Mouse (Mus musculus): Measurements from ENCODE around the gene Hivep2. TPM values are rescaled to one million over a fixed set of nuclear protein-coding genes. Genes with fewer than 3 reads are reported as not detected.
A peak's percentile ranks its signal among the peaks of the same experiment; 100 is the strongest.

Hivep2 gene
- 4.6 and 5.9 TPM in 2 replicates for polyA plus RNA-seq (2015; fragmentation: Nextera tagmentation; extraction: Ambion mirVana)

GRCm38 (mm10) chr10:13965974-13966829, at the start of gene Hivep2:
Gene Hivep2, plus strand, starts transcription at chr10:13966075.
- WGBS: under 1% methylated on average over 61 of the region's 67 CpGs
- ATAC-seq (replicated peaks; ENCODE audit: low FRiP score): peak; percentile 59

DNA sequence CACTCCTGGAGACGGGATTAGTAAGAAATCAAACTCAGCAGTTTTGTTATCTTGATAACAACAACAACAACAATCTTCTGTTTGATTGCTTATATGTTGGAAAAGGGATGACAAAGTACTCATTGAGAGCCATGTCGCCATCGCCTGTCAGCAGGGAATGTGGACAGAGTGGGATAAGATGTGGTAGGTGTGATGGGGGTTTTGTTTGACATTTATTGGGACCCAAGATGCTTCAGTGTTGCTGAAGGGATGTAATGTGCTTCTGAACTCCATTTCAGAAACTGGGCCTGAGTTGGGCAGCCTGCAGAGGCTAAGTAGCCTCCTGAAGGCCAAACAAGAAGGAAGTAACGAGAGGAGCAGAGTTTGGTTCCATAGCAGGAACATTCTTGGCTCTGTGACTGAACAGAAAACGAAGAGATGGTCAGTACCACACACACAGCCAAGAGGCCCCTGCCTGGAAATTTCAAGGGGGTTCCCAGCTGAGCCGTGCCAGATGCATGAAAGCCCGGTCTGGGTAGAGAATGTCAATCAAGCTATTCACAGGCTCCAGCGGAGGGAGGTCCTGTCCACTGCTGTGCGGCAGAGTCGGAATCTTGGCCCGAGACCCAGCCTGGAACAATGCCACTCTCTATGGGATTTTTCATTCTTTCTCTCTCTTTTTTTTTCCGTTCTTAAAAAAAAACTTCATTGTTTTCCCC, 49.1 kb upstream of the Hivep2 start:
- WGBS: 59% methylated on average over 12 of the region's 12 CpGs
- H3K4me3 ChIP-seq (replicated peaks): no peak overlapping the region
- H3K27ac ChIP-seq: no peak overlapping the region
- no peaks in the 10 kb centered on the region for H3K36me3 ChIP-seq
- no peaks in the 10 kb centered on the region for H3K9me3 ChIP-seq (replicated peaks)
- no peak for ATAC-seq (replicated peaks; ENCODE audit: low FRiP score)
- H3K9ac ChIP-seq: no peak overlapping the region
- no peak overlapping the region for H3K4me2 ChIP-seq
- 0 out of 2 replicates have a peak, but pooled peaks cover 4% of the 10 kb centered on the region for H3K4me1 ChIP-seq
- H3K27me3 ChIP-seq: no peaks in the 10 kb centered on the region

More at GRCm38 (mm10) chr10:13965974-13966829, at the start of gene Hivep2:
- H3K4me3 ChIP-seq (replicated peaks): peak within 1 kb of the TSS; percentile 80
- H3K9me3 ChIP-seq (replicated peaks): no peaks in the 10 kb centered on the region
- H3K36me3 ChIP-seq: no peaks in the 10 kb centered on the region
- peaks cover 12% of the 10 kb centered on the region for H3K27me3 ChIP-seq
- peak within 1 kb of the TSS; percentile 96 for H3K27ac ChIP-seq
- peaks cover 9% of the 10 kb centered on the region; the same call in 1 of the 2 replicates for H3K4me1 ChIP-seq
- peak within 1 kb of the TSS; percentile 84 for H3K4me2 ChIP-seq
- H3K9ac ChIP-seq: peak within 1 kb of the TSS; percentile 82

GRCm38 (mm10) chr10:13921641-13922385, 44.1 kb upstream of the Hivep2 start:
- H3K9ac ChIP-seq: no peak overlapping the region
- no peaks in the 10 kb centered on the region for H3K36me3 ChIP-seq
- WGBS: 81% methylated on average over 9 of the region's 9 CpGs
- no peaks in the 10 kb centered on the region for H3K4me1 ChIP-seq
- H3K9me3 ChIP-seq (replicated peaks): no peaks in the 10 kb centered on the region
- ATAC-seq (replicated peaks; ENCODE audit: low FRiP score): no peak
- no peaks in the 10 kb centered on the region for H3K27me3 ChIP-seq
- H3K27ac ChIP-seq: no peak overlapping the region
- no peak overlapping the region for H3K4me2 ChIP-seq
- no peak overlapping the region for H3K4me3 ChIP-seq (replicated peaks)

DNA sequence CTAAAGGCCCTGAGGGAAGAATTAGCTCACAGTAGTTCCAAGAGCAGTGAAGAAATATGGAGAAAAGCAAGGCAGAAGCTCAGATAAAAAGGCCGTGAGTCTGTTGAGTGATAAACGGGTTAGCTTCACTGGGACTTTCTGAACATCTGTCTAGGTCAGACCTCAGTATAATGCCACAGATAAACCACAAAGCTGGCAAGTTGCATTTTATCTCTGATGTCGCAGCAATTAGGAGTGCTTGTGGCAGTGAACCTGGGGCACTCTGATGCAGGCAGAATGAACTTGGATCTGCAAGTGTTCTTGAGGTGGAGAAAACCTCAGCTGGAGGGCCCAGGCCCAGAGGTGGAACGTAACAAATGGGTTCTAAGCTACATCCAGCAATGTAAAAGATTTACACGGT, 36.6 kb upstream of the Hivep2 start:
- Histone ChIP-seq H3K4me2 (no peak overlapping the region), H3K9ac (no peak overlapping the region), H3K4me3 (replicated peaks) (no peak overlapping the region), H3K27me3 (no peaks in the 10 kb centered on the region), H3K9me3 (replicated peaks) (no peaks in the 10 kb centered on the region), H3K36me3 (no peaks in the 10 kb centered on the region), H3K4me1 (no peaks in the 10 kb centered on the region), H3K27ac (no peak overlapping the region)
- ATAC-seq (replicated peaks; ENCODE audit: low FRiP score): no peak
- WGBS: 77% methylated on average over 5 of the region's 5 CpGs

- WGBS: 81% methylated on average over 3 of the region's 3 CpGs
- Histone ChIP-seq H3K4me1 (no peaks in the 10 kb centered on the region), H3K36me3 (no peaks in the 10 kb centered on the region), H3K4me2 (no peak overlapping the region), H3K9ac (no peak overlapping the region), H3K4me3 (replicated peaks) (no peak overlapping the region), H3K27ac (no peak overlapping the region), H3K27me3 (no peaks in the 10 kb centered on the region), H3K9me3 (replicated peaks) (no peaks in the 10 kb centered on the region)
- ATAC-seq (replicated peaks; ENCODE audit: low FRiP score): no peak
These were observed 33.7 kb upstream of the Hivep2 start for GRCm38 (mm10) chr10:13932147-13932546.

- ATAC-seq (replicated peaks; ENCODE audit: low FRiP score): no peak
- Histone ChIP-seq H3K9ac (no peak overlapping the region), H3K4me2 (no peak overlapping the region), H3K9me3 (replicated peaks) (no peaks in the 10 kb centered on the region), H3K27ac (no peak overlapping the region), H3K27me3 (no peaks in the 10 kb centered on the region), H3K4me1 (no peaks in the 10 kb centered on the region), H3K4me3 (replicated peaks) (no peak overlapping the region), H3K36me3 (no peaks in the 10 kb centered on the region)
- WGBS: 83% methylated on average over 7 of the region's 7 CpGs
These were observed 32.6 kb upstream of the Hivep2 start for GRCm38 (mm10) chr10:13933320-13933719.

DNA sequence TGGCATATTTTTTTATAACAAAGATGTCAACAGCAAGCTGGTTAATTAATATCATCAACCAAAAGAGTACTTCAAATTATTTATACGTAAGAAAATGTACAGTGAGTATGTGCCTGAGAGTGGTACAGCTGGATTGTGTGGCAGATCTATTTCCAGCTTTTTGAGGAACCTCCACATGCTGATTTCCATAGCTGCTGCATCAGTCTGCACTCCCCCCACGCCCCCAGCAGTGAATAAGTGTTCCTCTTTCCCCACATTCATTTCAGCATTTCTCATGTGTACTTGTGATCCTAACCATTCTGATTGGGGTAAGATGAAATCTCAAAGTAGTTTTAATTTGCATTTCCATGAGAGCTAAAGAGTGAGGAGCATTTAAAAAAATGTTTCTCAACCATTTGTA, 30.2 kb upstream of the Hivep2 start:
- Histone ChIP-seq H3K9me3 (replicated peaks) (no peaks in the 10 kb centered on the region), H3K27me3 (no peaks in the 10 kb centered on the region), H3K4me3 (replicated peaks) (no peak overlapping the region), H3K4me1 (no peaks in the 10 kb centered on the region), H3K36me3 (no peaks in the 10 kb centered on the region), H3K9ac (no peak overlapping the region), H3K27ac (no peak overlapping the region), H3K4me2 (no peak overlapping the region)
- no peak for ATAC-seq (replicated peaks; ENCODE audit: low FRiP score)
- 77% methylated on average over 2 of the region's 2 CpGs for WGBS

DNA sequence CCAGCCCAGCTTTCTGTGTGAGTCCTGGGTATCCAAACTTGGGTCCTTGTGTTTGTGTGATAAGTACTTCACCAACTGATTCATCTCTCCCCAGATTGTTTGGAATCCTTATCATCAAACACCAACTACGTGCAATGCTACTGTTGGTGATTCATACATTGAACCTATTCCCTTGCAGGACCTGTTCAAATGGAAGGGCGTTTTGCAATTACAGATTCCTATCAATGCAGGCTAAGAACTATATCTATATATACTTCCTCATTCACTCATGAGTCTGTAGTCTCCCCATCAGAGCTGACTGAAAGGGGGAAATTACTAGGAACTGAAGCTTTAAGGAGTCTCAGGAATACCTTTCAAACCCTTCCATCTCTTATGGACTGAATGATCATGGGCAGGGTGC, 24.5 kb upstream of the Hivep2 start:
- H3K4me3 ChIP-seq (replicated peaks): no peak overlapping the region
- ATAC-seq (replicated peaks; ENCODE audit: low FRiP score): no peak
- no peaks in the 10 kb centered on the region for H3K36me3 ChIP-seq
- 0 out of 2 replicates have a peak, but pooled peaks cover 2% of the 10 kb centered on the region for H3K4me1 ChIP-seq
- H3K27me3 ChIP-seq: no peaks in the 10 kb centered on the region
- no peak overlapping the region for H3K4me2 ChIP-seq
- no peaks in the 10 kb centered on the region for H3K9me3 ChIP-seq (replicated peaks)
- H3K9ac ChIP-seq: no peak overlapping the region
- WGBS: 83% methylated on average over 2 of the region's 2 CpGs
- no peak overlapping the region for H3K27ac ChIP-seq

GRCm38 (mm10) chr10:13943706-13944105, 22.2 kb upstream of the Hivep2 start:
- H3K4me1 ChIP-seq: 0 out of 2 replicates have a peak, but pooled peaks cover 2% of the 10 kb centered on the region
- no peaks in the 10 kb centered on the region for H3K27me3 ChIP-seq
- no peak overlapping the region for H3K27ac ChIP-seq
- no peak overlapping the region for H3K9ac ChIP-seq
- 11% methylated on average over 3 of the region's 3 CpGs for WGBS
- no peak overlapping the region for H3K4me3 ChIP-seq (replicated peaks)
- no peaks in the 10 kb centered on the region for H3K9me3 ChIP-seq (replicated peaks)
- no peaks in the 10 kb centered on the region for H3K36me3 ChIP-seq
- no peak for ATAC-seq (replicated peaks; ENCODE audit: low FRiP score)
- no peak overlapping the region for H3K4me2 ChIP-seq

- no peak for ATAC-seq (replicated peaks; ENCODE audit: low FRiP score)
These were observed 19.4 kb upstream of the Hivep2 start for GRCm38 (mm10) chr10:13946498-13946897.

GRCm38 (mm10) chr10:13962965-13963364, 2.9 kb upstream of the Hivep2 start:
- Histone ChIP-seq H3K4me2 (no peak overlapping the region), H3K4me1 (0 out of 2 replicates have a peak, but pooled peaks cover 3% of the 10 kb centered on the region), H3K9ac (no peak overlapping the region), H3K9me3 (replicated peaks) (no peaks in the 10 kb centered on the region), H3K4me3 (replicated peaks) (no peak overlapping the region), H3K27ac (no peak overlapping the region), H3K36me3 (no peaks in the 10 kb centered on the region), H3K27me3 (peaks cover 12% of the 10 kb centered on the region)
- ATAC-seq (replicated peaks; ENCODE audit: low FRiP score): no peak
- WGBS: 83% methylated on average over 2 of the region's 2 CpGs

More at GRCm38 (mm10) chr10:13946498-13946897, 19.4 kb upstream of the Hivep2 start:
- H3K4me2 ChIP-seq: no peak overlapping the region
- H3K4me3 ChIP-seq (replicated peaks): no peak overlapping the region
- H3K9me3 ChIP-seq (replicated peaks): no peaks in the 10 kb centered on the region
- H3K4me1 ChIP-seq: 0 out of 2 replicates have a peak, but pooled peaks cover 2% of the 10 kb centered on the region
- H3K27me3 ChIP-seq: no peaks in the 10 kb centered on the region
- no peak overlapping the region for H3K27ac ChIP-seq
- no peak overlapping the region for H3K9ac ChIP-seq
- H3K36me3 ChIP-seq: no peaks in the 10 kb centered on the region
- WGBS: 72% methylated on average over 7 of the region's 7 CpGs

Measured in kidney, embryonic 15.5 days (tissue).